Mouse (Mus musculus) olfactory bulb, adult 2 months (tissue): ENCODE measurements at regions not wholly inside any gene's neighbourhood (a gene's known extent, or its start where the extent isn't known, plus 50 kb on each side); places are given as distances from the start of the nearest gene placed in this dataset.

Source experiments
- CTCF ChIP-seq: fragments of 200-500 bp; IDR thresholded peaks from 2 replicates; pipeline ENCODE4 v1.5.1; 2012; ENCODE audit warnings: low read depth, mild to moderate bottlenecking, low read length, moderate library complexity; ENCODE audit not compliant: insufficient read depth
- POLR2A ChIP-seq: fragments of 200-500 bp; IDR thresholded peaks from 2 replicates; pipeline ENCODE4 v1.6.1; 2012; ENCODE audit warnings: mild to moderate bottlenecking, low read depth, low read length, moderate library complexity; ENCODE audit not compliant: insufficient read depth

DNA sequence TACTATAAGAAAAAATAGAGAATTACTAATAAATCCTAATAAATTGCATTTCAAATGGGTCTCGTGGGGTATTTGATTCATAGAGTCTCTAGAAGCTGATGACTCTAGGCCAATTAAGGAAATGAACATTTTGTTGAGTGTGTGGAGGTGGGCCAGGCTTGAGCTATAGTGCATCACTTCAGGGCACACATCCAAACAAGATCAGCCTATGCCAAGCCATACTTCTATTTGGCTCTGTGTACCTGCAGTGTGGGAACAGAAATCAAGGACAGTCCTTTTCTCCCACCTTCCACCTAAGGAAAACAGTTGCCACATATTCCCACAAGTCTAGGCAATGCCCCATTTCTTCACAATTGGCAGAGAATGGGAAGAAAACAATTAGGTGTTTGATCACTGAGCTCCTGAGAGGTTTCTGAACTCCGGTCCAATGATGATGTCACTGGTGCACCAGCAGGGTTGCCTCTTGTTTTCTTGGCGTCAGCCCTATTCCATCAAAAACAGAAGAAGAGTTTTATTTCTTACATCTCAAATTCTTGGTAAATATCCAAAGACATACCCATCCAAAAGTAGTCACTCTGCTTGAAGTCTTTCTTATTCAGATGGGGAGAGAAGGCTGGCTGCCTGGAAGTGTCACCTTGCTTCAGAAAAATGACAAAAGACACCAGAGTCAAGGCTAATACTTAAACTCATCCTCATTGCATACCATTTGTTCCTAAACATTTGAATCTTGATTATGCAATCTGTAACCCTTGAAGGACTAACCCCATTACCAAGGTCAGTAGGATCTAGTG, 2092.3 kb downstream of the 4930444P10Rik start:
- TF ChIP-seq POLR2A (no peak), CTCF (no peak)
